Mouse (Mus musculus) brain, embryonic 14.5 days (tissue): ENCODE measurements around the gene Serpinb11. TPM values are rescaled to one million over a fixed set of nuclear protein-coding genes. Genes with fewer than 3 reads are reported as not detected.

ENCODE experiments used
- DNase-seq: peaks from one replicate; pipeline ENCODE4 v3.0.0-alpha.2; 2011; ENCODE audit warnings: low read depth
- CTCF ChIP-seq: fragments of 200-500 bp; IDR thresholded peaks from 2 replicates; pipeline ENCODE4 v1.5.1; 2012; ENCODE audit warnings: inconsistent platforms, mild to moderate bottlenecking, moderate library complexity, borderline replicate concordance; ENCODE audit not compliant: insufficient read depth, insufficient read length; ENCODE audit errors: extremely low read depth
- POLR2A ChIP-seq: fragments of 200-500 bp; IDR thresholded peaks from 2 replicates; pipeline ENCODE4 v1.6.1; 2012; ENCODE audit warnings: mild to moderate bottlenecking, inconsistent platforms, borderline replicate concordance; ENCODE audit not compliant: poor library complexity, insufficient read depth, insufficient read length, severe bottlenecking; ENCODE audit errors: extremely low read depth
- polyA plus RNA-seq: library from polyadenylated mRNA; depleted of rRNA; stranded (reverse); fragments of >200 nt; gene quantifications from 2 replicates; pipeline ENCODE4 v1.2.3, GENCODE M21; 2012; rRNA removed

Gene Serpinb11
- not detected in 2 replicates for polyA plus RNA-seq

DNA sequence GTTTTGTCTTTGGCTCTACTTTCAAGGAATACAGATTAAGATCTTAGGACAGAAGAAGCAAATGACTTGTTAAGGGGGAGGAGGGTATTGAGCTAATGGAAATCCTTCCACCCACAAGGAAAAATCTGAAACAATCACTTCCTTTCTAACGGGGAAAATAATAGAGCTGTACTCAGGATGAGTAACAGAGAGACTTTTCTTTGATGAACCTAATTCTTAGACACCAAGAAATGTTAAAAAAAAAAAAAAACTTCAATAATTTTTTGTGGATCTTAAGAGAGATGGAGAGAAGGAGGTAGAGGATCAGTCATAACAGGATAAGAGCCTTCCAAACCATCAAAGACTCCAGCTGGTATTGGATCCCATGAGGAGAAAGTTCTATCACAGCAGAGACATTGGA is at the start of gene Serpinb11:
TSS of gene Serpinb11 (plus strand) at position 301 of the 400 bp plus-strand sequence.
- no peak for DNase-seq
- no peak for TF ChIP-seq CTCF
- TF ChIP-seq POLR2A, result no peak

DNA sequence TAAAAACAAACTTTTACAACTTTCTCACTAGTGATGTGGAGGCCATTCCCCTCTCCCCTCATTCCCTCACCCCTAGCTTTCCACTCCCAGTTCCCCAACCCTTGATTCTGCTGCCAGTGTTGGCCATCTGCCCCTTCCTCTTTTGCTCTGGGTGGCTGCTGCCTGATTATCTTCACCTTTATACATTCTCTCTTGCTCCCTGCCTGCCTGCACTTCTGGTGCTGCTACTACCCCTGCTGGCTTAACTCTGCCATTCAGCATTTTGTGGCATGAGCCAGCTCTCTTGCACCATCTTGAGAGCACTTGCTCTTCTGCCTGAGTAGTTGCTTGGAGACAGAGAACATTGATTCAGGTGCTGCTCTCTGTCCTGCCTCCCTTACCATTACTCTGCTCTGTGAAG is 15.0 kb upstream of the Serpinb11 start:
- TF ChIP-seq CTCF, result no peak
- no peak for TF ChIP-seq POLR2A
- no peak for DNase-seq

DNA sequence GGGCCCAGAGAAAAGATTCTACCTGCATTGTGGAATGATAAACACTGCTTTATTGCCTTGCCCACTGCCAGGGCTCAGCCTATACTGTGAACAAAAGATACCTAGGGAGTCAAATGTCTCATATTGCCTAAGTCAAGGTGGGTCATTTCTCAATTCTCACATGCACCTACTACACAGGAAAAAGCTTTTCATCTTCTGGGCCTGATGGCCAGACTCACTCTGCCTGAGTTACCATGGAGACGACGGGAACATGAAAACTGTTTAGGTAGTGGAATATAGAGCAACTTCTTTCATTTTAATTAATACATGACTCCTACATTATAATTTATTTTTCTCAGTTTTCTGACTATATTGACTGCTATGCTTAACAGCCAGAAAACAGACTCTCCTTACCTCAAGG is 14.2 kb upstream of the Serpinb11 start:
- DNase-seq, result no peak
- TF ChIP-seq CTCF, result no peak
- no peak for TF ChIP-seq POLR2A

DNA sequence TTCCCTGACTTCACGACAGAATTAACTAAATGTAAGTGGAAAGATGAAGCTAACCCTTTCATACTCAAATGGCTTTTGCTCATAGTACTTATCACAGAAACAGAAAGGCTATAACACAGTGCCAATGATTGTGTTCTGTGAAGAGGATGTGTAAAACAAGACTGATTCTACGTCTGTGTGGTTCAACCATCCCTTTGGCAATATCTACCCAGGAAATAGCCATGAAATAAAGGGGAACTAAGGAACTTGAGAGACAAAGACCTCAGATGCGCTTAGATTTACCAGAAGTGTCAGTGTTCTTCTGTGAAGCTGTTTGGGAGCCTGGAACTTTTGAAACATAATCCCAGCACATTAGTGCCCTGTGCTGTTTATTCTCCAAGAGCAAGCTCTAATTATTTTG is 10.6 kb upstream of the Serpinb11 start:
- TF ChIP-seq CTCF (no peak), POLR2A (no peak)
- DNase-seq, result no peak

DNA sequence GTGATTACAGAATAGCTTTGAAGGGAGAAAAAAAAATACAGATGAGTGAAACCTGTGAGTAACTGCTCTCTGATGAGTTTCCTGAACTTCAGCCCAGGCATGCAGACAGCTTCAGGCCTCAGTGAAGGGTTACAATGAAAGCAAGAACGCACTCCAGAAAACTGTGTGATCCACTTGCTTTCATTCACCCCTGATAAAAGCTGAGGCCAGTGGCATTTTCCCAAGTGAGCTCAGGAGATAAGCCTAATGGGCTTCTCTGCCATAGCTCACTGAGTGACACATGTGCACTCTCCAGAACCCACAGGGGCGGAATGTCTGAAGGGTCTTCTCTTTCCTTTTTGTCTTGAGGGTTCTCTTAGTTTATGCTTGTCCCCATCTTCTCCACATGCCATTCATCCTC is 9.9 kb upstream of the Serpinb11 start:
- TF ChIP-seq POLR2A (no peak), CTCF (no peak)
- DNase-seq, result no peak

DNA sequence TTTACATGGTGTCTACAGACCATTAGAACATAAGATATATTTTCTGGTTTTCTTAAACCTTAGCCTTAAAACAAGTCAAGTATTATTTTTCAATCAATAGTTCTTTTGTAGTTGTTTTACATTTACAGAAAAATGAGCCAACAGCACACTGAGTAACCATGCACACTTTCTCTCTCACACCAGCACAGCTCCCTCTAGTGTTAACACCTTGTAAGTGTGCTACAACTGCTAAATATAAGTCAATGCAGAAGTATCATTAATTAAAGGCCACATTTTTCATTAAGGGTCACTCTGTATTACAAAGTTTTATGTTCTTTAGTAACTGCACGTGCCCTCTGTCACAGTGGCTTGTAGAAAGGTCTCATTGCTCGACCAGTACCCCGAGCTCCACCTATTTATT is 8.0 kb upstream of the Serpinb11 start:
- no peak for TF ChIP-seq POLR2A
- peak; percentile 3; the same call in 1 of the 2 replicates for TF ChIP-seq CTCF
- DNase-seq, result no peak

DNA sequence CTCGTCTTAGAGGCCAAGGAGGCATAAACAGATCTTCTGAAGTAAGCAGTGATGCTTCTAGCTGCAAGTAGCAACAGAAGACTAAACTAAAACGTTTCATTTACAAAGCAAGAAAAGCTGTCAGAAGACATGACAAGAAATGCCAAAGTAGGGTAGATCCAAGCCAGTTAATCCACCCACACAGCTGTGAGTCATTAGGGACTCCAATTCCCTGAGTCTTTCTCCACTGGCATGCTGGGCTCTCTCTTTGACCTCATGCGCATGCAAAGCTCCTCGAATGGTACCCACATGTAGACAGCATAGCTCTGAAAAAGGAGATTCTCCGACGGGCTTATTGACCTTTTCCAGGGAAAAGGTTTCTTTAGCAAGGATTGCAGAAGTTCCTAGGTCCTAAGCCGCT is 5.0 kb downstream of the Serpinb11 start:
- TF ChIP-seq POLR2A, result no peak
- no peak for TF ChIP-seq CTCF
- no peak for DNase-seq

DNA sequence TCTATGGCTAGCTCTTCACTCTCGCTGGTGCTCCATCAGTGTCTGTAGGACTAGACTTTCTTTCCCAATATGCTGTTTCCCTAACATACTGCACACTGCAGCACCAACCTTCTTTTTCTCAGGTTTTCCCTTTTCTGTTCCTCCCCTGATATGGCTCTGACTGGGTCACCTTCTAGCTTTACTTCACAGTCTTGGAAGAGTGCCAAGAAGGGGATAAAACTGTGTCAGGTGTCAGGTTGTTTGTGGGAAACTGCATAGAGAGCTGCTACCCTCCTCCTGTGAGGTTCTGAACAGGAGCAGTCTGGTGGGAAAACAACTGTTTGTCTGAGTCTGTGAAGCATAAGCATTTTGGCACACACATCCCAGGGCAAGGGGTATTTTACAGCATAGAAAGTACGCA is 7.9 kb downstream of the Serpinb11 start:
- TF ChIP-seq CTCF, result no peak
- TF ChIP-seq POLR2A, result no peak
- peak; percentile 7 for DNase-seq

DNA sequence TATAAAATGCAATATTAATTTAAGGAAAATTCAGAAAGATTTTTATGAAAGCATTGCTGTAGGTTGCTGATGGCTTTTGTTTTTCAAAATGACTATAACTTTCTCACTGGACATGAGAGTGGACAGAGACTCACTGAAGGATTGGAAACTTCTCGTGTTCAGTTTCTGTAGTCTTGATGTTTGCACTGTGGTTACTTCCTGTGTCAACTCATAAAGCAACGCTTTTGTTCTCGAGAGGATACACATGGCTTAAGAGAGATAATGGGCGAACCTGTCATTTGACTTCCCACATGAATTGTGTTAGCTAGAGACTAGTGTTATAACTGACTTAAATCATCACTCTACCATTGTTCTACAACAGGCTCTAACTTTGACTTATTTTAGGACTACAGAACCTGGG is 16.0 kb downstream of the Serpinb11 start:
- TF ChIP-seq CTCF (no peak), POLR2A (no peak)
- no peak for DNase-seq

DNA sequence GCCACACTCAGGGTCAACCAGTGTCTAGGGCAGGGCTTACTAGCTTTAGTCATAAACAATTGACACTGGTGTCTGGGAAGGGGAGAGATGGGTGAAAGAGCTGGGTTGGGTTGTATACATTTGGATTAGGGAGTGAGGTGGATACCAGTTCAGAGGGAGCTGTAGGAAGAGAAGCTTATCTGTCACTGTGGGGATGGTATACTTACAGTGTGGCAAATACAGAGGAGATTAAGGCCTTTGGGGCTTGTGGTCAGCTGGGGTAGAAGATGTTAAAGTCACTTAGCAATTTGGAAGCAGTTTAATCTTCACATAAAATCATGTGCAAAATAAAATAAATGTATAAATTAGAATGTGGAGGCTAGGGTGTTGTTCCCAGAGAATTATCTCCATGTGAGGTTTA is 17.4 kb downstream of the Serpinb11 start:
- DNase-seq, result no peak
- TF ChIP-seq CTCF (no peak), POLR2A (no peak)

DNA sequence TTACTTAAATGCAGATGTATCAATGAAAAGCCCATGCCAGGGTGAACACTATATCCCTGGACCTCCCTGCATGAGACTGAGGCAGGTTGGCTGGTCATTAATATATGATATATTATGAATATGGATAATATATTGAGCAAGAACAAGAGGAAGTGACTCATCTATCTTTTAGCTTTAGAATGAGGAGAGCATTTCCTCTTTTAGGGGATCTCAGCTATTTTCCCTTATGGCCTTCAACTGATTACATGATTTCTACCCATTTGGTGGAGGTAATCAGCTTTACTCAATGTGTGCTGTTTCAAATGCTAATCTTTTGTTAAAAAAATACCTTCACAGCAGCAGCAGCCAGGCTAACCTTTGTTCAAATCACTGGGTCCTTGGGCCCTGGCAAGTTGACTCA is 20.5 kb downstream of the Serpinb11 start:
- DNase-seq, result no peak
- TF ChIP-seq CTCF (no peak), POLR2A (no peak)

DNA sequence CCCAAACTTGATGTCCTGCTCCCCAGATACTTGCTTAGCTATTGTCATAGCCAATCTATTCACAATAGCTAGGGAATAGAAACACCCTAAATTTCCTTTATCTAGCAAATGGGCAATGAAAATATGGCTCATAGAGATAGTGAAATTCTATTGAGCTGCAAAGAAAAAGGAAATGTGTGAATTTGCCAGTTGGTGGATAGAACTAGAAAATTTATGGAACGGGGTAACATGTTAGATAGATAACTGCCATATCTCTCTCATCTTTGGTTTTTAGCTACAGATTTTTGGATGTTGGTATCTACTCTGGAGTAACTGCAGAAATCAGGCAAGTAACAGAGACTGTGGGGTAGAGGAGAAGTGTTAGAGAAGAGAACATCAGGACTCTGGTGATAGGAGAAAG is 21.4 kb downstream of the Serpinb11 start:
- TF ChIP-seq POLR2A (no peak), CTCF (no peak)
- DNase-seq, result no peak
